Mouse (Mus musculus) heart, adult 11 months (tissue): ENCODE measurements at regions not wholly inside any gene's neighbourhood (a gene's known extent, or its start where the extent isn't known, plus 50 kb on each side); places are given as distances from the start of the nearest gene placed in this dataset.

Experiments used
- DNase-seq: peaks from one replicate; pipeline ENCODE4 v3.0.0; 2022

DNA sequence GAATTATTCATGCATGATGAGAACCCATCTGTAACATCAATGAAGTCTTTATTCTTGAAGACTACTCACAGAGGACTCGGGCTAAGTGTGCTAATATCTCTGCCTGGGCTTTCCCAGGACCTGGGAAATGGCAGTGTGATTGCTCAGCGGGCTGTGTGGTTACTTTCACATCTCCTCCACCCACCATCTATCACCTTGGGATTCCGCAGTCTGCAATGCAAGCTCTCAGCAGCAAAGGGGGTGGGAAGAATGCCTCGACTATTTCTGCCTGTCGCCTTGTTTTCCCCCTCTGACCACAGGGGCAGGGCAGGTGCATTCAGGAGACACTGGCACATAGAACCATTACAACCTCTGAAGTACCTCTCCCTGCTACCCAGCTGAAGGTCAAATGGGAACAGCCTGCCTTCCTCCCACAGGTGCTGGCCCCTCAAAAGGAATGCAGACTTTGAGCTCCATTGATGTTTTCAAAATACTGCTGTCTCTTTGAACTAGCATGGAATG lies 319.9 kb downstream of the Sox4 start:
- peak; percentile 81 for DNase-seq

DNA sequence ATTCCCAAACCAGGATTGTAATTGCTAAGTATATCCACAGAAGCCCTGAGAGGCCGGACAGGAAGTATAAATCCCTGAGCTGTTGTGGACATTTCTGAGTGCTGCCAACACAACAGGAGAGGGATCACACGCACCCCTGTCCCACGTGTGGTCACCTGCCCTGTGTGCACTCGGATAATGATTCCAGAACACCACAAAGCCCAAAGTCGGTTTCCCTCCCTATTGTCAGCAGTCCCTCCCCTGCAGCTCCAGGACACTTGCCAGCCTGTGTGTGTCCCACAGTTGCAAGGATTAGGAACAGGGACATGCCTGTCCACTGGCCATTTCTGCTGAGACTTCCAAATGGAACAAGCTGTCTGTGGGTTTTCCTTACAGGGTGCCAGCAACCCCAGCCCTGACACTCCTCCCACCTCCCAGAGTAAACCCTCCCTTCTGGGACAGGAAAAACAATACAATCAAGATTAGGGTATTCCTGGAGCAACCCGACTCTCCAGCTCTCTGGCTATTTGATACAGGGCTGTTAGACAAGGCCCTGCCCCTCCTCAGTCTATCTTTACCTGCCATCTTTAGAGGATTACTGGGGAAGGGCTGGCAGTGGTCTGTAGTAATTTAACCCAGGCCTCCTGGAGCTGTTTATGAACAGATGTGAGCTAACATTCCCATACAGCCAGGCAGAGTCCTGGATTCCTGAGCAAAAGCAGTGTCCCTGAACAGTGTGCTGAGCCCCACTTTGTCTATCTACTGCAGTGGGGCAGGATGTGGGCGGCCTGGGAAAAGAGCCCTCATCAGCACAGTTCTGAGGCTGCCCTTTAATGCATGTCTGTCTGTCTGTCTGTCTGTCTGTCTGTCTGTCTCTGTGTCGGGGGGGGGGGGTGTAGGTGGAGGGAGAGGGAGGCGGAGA lies 323.8 kb downstream of the Sox4 start:
- DNase-seq = peak; percentile 98

DNA sequence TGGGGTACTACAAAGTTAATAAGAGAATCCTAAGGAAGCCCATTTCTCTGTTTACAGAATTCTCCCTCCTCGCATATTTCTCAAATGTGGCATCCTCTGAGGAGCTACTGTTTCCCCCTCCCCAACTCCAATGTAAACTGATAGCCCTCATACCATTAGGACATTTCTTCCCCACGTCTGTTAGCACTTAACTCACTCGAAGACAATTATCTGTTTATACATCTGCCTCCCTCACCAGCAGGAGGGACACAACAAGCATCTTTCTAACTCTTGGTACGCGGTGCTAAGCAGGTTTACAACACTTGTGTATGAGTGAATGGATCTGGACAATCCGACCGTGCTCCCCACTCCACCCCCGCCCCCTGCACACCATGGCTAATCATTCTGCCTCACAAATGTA lies 324.8 kb downstream of the Sox4 start:
- peak; percentile 48 for DNase-seq

GRCm38 (mm10) chr13:28618961-28619360 lies 334.6 kb downstream of the Sox4 start:
- peak; percentile 96 for DNase-seq

GRCm38 (mm10) chr13:28617503-28617902 lies 336.0 kb downstream of the Sox4 start:
- DNase-seq = peak; percentile 94

DNA sequence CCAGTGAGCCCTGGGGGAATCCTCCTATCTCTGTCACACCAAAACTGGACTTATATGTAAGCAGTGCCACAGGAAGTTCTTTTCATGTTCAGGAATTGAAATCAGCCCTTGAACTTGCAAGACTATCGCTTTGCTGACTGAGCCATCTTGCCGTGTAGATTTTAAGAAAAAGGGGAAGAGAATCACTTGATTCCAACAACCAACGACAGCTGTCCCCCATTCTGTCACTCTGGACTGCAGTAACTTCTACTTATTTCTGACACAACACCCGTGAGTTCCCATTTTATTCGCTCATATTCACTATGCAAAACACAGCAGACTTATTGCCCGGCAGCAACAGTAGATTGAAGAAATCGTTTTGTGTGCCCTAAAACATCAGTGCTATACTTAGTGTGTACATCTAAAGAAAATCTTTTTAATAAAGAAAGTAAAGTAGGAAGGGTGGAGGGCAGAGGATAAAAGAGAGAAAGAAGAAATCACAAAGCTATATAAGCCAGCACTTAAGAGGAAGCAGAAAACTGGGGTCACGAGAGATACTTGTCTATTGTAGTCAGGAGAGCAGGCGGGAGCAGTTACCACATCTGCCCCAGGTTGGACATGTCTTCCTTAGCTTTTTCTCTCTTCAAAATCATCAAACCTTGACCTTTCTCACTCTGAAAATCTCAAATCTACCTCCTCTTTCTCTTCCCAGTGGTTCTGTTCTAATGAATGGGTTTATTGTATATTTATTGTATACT lies 336.7 kb downstream of the Sox4 start:
- peak; percentile 92 for DNase-seq

GRCm38 (mm10) chr13:28607551-28608114 lies 345.9 kb downstream of the Sox4 start:
- peak; percentile 94 for DNase-seq

GRCm38 (mm10) chr13:28606651-28607050 lies 346.9 kb downstream of the Sox4 start:
- DNase-seq = peak; percentile 50

DNA sequence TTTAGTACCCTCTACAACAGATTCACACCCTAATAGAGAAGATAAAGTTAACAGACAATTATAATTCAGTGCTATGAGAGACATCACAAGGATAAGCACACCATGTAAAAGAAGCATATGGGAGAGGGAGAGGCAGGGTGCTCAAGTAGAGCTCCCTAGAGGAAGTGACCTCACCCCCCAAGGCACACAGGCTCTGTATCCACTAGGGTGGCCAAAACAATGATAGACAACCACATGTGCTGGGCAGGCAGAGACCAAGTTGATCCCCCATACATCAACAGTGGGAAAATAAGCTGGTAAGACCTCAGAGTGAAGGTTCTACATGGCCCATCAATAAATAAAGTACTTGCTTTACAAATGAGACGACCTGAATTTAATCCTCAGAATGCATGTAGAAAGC lies 347.7 kb downstream of the Sox4 start:
- peak; percentile 80 for DNase-seq

GRCm38 (mm10) chr13:28604016-28604415 lies 346.7 kb downstream of the Gm11361 start:
- peak; percentile 95 for DNase-seq

DNA sequence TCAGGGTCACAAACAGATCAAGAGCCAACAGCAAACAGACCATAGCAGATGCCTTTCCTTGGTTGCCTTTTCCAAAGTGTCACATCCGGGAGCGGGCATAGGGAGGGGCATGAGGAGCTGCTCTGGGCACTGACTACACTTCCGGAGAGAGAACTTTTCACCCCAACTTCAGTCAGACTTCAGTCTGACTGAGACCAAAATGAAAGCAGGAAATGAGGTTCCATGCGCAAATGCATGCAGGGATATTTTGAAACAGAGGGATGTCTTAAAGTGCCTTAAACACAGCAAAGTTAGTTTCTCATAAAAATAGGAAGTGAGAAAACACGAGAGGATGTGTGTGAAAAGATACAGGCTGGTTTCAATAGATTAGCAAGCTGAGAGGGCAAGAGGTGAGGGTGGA lies 343.5 kb downstream of the Gm11361 start:
- DNase-seq = peak; percentile 94

GRCm38 (mm10) chr13:28596367-28596766 lies 339.0 kb downstream of the Gm11361 start:
- no peak for DNase-seq

- no peak for DNase-seq
These were observed 334.8 kb downstream of the Gm11361 start for GRCm38 (mm10) chr13:28592176-28592575.

- no peak for DNase-seq
These were observed 330.6 kb downstream of the Gm11361 start for GRCm38 (mm10) chr13:28587977-28588376.

DNA sequence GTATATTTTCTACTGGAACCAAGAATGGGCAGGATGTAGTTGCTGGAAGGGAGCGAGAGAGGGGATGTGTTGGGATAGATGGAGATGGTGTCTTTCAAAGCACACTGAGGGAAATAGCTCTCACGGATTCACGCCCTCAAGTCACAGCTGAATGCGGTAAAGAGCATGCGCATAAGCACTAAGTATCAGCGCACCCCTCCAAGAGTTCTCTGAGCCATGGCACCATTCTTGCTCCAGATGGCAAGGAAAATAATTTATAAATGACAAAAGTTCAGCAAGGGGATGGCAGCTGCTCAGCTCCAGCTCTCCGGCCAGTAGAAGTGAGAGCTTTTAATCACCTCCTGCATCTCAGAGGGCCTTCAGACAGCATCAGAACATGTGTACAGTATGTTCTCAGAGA lies 329.4 kb downstream of the Gm11361 start:
- DNase-seq = no peak

- no peak for DNase-seq
These were observed 328.8 kb downstream of the Gm11361 start for GRCm38 (mm10) chr13:28586140-28586539.

GRCm38 (mm10) chr13:28583617-28584016 lies 326.3 kb downstream of the Gm11361 start:
- no peak for DNase-seq

DNA sequence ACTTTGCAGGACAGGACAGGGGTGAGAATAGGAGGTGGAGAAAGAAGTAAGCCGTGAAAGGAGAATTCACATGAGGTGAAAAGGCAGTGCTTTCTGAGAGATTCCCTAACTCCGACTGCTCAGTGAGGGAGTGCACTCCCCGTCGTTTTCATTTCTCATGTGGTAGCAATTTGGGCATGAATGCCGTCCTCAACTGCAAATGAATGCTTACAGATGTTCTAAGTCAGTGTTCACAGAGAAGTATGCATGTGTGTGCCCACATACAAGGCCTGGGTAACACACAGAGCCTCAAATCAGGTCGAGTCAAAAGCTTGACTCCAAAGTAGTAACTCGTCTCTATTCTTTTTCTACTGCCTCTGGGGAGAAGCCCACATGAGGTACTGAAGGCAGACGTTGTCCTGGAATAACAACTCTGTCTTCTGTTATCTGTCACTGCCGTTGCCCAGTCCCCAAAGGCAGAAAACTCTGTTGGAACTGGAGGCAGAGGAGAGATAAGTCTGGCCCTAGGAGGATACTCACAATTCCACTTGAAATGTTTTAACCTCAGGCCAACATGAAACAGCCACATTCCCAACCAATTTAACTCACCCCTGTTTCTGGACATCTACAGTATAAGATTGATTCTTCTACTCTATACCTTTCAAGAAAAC lies 318.0 kb downstream of the Gm11361 start:
- no peak for DNase-seq

GRCm38 (mm10) chr13:28573364-28573763 lies 316.0 kb downstream of the Gm11361 start:
- no peak for DNase-seq

DNA sequence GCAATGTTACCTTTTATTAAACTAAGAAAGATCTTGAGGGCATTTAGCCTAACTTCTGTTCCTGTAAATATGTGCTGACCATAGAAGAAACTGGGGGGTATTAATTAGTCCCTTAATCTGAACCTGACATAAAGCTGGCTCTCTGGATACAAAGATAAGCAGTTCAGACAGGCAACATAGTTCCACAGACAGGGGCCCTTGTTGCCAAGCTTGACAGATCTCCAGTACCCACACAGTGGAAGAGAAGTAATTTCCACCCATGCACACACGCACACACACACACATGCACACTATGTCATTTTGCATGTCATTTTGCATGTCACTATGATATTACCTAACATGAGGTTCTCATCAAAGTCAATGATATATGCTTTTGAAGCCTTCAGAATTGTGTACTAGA lies 315.1 kb downstream of the Gm11361 start:
- DNase-seq = no peak

DNA sequence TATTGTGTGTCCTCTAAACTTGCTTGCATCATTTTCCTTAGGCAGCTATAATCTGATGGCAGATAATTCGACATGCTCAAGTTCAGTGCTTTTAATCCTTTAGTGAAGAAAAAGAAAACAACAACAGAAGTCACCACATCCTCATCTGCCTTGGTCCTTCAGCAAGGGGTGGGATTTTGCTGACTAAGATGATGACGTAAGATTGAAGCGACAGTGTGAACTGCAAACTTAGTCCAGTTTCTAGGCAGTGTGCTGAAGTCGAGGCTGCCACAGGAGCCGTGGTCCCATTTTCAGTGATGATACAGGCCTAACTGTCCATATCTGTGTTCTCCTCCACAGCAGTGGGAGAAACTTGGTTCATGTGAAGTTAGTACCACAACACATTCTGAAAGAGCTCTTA lies 314.4 kb downstream of the Gm11361 start:
- no peak for DNase-seq

- no peak for DNase-seq
These were observed 306.3 kb downstream of the Gm11361 start for GRCm38 (mm10) chr13:28563585-28563984.

DNA sequence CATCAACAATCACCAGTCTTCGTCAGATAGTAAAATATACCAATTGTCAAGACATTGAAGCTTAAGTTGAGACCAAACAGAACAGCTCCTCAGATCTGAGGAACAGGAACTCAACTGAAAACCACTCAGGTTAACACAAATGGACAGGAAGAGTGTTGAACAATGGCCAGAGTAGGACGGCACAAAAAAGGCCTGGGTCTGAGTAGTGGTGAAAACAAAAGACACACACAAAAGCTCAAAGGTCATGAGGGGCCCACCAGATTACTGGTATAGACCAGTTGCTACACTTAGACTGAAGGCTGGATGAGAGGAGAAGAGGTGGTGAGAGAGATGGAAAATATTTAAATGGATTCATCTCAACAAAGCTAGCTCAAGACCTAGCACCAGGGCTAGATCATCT lies 302.8 kb downstream of the Gm11361 start:
- no peak for DNase-seq
